Mouse (Mus musculus) neural tube, embryonic 12.5 days (tissue): ENCODE measurements around the gene Tceal1. TPM values are rescaled to one million over a fixed set of nuclear protein-coding genes. Genes with fewer than 3 reads are reported as not detected.

Experiments
- ATAC-seq: fragments of 200-750 bp; cut with Nextera tagmentation; 2 replicates; pipeline ENCODE4 v1.8.0; 2017; ENCODE audit warnings: low read depth, mild to moderate bottlenecking, moderate TSS enrichment, moderate library complexity; ENCODE audit not compliant: low FRiP score
- H3K27ac ChIP-seq: fragments of 300-500 bp; sonication (generic); 2 replicates; pipeline ENCODE4 v1.5.1; 2016
- H3K27me3 ChIP-seq: fragments of 300-500 bp; sonication (generic); replicated peaks from 2 replicates; pipeline ENCODE4 v1.6.1; 2016; ENCODE audit warnings: mild to moderate bottlenecking
- H3K36me3 ChIP-seq: fragments of 300-500 bp; sonication (generic); 2 replicates; pipeline ENCODE4 v1.6.1; 2016; ENCODE audit warnings: mild to moderate bottlenecking
- H3K4me1 ChIP-seq: fragments of 300-500 bp; sonication (generic); 2 replicates; pipeline ENCODE4 v1.6.1; 2016
- H3K4me2 ChIP-seq: fragments of 300-500 bp; sonication (generic); replicated peaks from 2 replicates; pipeline ENCODE4 v1.6.1; 2016; ENCODE audit warnings: mild to moderate bottlenecking
- H3K4me3 ChIP-seq: fragments of 300-500 bp; sonication (generic); 2 replicates; pipeline ENCODE4 v1.5.1; 2016
- H3K9ac ChIP-seq: fragments of 300-500 bp; sonication (generic); 2 replicates; pipeline ENCODE4 v1.6.1; 2016; ENCODE audit warnings: mild to moderate bottlenecking
- H3K9me3 ChIP-seq: fragments of 300-500 bp; sonication (generic); 2 replicates; pipeline ENCODE4 v1.6.1; 2016; ENCODE audit warnings: mild to moderate bottlenecking
- WGBS: fragments of 180-500 bp; shearing (Covaris S2); methylation state at CpG from one replicate; pipeline ENCODE4 v1.1.7; 2016; 5-methylcytosine and 5-hydroxymethylcytosine counted together
- polyA plus RNA-seq: library from polyadenylated mRNA; unstranded; fragments of >200 nt; fragmentation: Nextera tagmentation; extraction: Ambion mirVana; gene quantifications from 2 replicates; pipeline ENCODE4 v1.2.1, GENCODE M21; 2016

The Tceal1 gene
- polyA plus RNA-seq, 1 experiment from 2014 or later, result 12.2 TPM

DNA sequence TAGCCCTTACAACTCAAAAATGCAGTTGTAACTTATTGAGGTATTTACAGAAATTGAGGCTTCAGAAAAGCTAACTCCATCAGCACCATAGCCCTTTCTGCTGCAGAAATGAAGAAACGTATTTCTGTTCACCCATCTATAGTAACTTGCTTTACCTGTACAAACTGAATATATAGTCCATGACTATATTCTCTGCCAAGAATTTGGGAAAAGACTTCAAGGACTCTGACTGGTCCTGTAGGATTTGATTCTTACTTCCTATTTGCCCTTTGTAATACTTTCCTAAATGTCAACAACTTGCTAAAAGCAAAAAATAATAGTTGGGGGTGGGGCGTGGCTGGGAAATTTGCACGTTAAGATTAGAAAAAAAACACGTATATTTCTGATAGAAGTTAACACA, 24.2 kb downstream of the Tceal1 start:
- Histone ChIP-seq H3K9ac (no peak overlapping the region), H3K27ac (no peak overlapping the region), H3K27me3 (no peaks in the 10 kb centered on the region), H3K4me1 (no peaks in the 10 kb centered on the region), H3K4me3 (no peak overlapping the region), H3K9me3 (no peaks in the 10 kb centered on the region), H3K4me2 (no peak overlapping the region), H3K36me3 (peaks cover 6% of the 10 kb centered on the region; the same call in 1 of the 2 replicates)
- no peak for ATAC-seq
- 92% methylated on average over 4 of the region's 4 CpGs for whole genome bisulfite sequencing

DNA sequence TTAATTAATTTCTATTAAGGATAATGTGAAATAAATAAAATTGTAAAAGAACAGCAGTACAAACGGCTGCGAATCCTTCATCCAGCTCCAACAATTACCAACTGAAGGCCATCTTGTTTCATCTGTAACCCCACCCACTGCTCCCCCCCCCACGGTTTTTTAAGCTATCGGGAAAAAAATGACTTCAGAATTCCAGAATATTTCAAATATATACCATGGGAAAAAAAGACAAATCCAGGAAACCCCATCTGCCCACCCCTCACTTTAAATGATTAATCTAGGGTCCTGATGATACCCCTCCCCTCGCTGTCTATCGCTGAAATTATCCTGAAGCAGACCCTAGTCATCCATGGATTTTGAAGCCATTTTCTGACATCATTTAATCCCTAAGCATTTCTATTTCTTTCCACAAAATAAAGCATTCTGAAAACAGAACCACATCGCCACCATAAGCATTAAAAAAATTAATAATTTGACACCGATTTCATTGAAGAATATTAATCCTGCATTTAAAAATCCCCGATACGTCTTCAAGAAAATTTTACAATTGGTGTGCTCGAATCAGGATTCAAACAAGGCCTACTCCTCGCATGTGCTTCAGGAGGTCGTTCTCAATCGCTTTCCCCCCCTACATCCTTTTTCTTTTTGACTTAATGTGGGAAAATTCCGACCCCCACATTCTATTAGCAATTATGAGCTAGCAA, 32.5 kb downstream of the Tceal1 start:
- ATAC-seq, result no peak
- Histone ChIP-seq H3K36me3 (no peaks in the 10 kb centered on the region), H3K4me3 (peak overlapping the region; percentile 46), H3K27me3 (no peaks in the 10 kb centered on the region), H3K27ac (no peak overlapping the region), H3K4me1 (peaks cover 3% of the 10 kb centered on the region; the same call in 1 of the 2 replicates), H3K4me2 (peak overlapping the region; percentile 52), H3K9ac (peak overlapping the region; percentile 60), H3K9me3 (no peaks in the 10 kb centered on the region)
- WGBS, result 21% methylated on average over 15 of the region's 15 CpGs

DNA sequence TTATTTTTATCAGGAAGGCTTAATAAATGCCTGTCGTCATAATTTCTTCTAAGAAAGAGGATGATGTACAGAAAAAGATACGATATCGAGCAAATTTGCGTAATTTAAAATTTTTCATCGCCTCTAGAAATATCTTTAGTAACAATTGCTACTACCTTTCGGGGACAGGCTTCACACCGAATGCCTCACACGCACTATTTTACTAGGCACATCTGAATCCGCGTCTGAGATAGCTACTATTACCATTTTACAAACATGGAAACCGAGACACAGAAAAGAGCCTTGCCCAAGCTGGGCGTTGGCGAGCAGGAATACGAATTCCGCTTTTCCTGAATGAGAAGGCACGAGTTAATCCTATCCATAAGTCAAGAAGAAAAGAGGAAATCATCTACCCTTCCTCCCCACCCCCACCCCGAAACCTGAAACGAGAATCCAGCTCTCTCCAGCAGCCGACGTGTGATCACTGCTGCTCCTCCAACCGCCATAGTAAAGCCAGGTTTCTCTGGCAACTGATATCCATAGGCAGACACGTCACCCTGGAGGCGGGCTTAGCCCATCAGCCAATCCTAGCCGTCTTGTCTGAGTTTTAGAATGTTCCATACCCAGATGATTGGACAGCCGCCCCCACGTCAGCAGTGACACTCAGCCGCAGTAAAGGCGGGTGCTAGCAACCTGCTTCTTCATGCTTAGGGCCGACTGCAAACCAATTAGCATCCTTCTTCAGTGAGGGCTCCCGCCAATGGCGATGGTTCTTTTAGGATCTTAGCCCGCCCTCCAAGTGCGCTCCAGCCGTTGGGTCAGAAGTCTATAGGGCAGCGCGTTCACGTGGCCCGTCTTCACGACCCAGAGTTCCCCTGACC, 33.2 kb downstream of the Tceal1 start:
- no peaks in the 10 kb centered on the region for H3K36me3 ChIP-seq
- WGBS, result 24% methylated on average over 39 of the region's 39 CpGs

DNA sequence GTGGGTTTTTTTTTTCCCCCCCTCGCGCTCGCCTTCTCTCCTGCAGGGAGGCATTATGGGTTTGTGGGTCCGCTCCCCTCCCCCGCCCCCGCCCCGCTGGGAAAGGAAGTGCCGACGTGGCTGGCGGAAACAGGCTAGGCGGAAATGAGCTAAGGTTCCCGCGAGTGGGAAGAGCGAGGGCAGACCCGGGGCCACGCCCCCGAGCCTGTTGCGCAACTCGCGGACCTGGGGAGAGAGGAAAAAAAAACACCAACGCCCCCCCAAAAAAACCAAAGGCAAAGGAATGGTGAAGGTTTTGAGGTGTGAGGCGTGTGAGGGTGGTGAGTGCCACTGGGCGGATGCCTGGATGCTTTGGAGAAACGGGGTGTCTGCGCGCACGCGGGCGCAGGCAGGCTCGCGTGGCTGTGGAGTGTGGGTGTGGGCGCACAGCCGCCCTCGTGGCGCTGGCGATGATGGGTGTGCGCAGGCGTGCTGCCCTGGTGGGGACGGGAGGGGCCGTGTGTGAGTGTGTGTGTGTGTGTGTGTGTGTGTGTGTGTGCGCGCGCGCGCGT, 33.9 kb downstream of the Tceal1 start:
- peak overlapping the region; percentile 53 for H3K9ac ChIP-seq
- no peaks in the 10 kb centered on the region for H3K27me3 ChIP-seq
- H3K4me2 ChIP-seq, result peak overlapping the region; percentile 57
- no peaks in the 10 kb centered on the region for H3K9me3 ChIP-seq
- peaks cover 3% of the 10 kb centered on the region; the same call in 1 of the 2 replicates for H3K4me1 ChIP-seq
- H3K36me3 ChIP-seq, result no peaks in the 10 kb centered on the region
- peak overlapping the region; percentile 59 for H3K27ac ChIP-seq
- WGBS, result 32% methylated on average over 44 of the region's 46 CpGs
- peak; percentile 66 for ATAC-seq
- H3K4me3 ChIP-seq, result peak overlapping the region; percentile 39

More for the DNA sequence above, 33.2 kb downstream of the Tceal1 start:
- H3K27me3 ChIP-seq, result no peaks in the 10 kb centered on the region
- peak overlapping the region; percentile 60 for H3K9ac ChIP-seq
- no peak overlapping the region for H3K27ac ChIP-seq
- no peaks in the 10 kb centered on the region for H3K9me3 ChIP-seq
- peak overlapping the region; percentile 46 for H3K4me3 ChIP-seq
- ATAC-seq, result peak; percentile 98
- H3K4me2 ChIP-seq, result peak overlapping the region; percentile 52
- peaks cover 3% of the 10 kb centered on the region; the same call in 1 of the 2 replicates for H3K4me1 ChIP-seq

DNA sequence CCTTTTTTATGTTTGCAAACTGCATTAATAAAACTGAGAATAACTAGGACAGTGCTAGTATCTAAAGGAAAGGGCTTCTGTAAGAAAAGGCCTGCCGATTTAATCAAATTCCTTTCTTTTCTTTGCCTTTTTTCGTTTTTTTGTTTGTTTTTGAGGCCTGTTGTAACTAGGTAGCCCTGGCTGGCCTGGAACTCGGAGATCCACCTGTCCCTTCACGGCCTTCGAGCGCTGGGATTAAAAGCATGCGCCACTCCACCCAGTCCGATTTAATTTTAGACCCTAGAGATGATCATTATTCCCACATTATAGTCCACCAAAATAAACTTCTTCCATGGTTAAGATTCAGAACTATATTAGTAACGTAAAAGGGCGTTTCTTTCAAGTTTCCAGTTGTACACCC, 34.5 kb downstream of the Tceal1 start:
- H3K9me3 ChIP-seq, result no peaks in the 10 kb centered on the region
- H3K27ac ChIP-seq, result peak overlapping the region; percentile 59; the same call in 1 of the 2 replicates
- peak overlapping the region; percentile 39 for H3K4me3 ChIP-seq
- 23% methylated on average over 10 of the region's 10 CpGs for WGBS
- no peak for ATAC-seq
- peak overlapping the region; percentile 57 for H3K4me2 ChIP-seq
- H3K36me3 ChIP-seq, result no peaks in the 10 kb centered on the region
- H3K27me3 ChIP-seq, result no peaks in the 10 kb centered on the region
- H3K9ac ChIP-seq, result peak overlapping the region; percentile 53
- H3K4me1 ChIP-seq, result peaks cover 3% of the 10 kb centered on the region; the same call in 1 of the 2 replicates

DNA sequence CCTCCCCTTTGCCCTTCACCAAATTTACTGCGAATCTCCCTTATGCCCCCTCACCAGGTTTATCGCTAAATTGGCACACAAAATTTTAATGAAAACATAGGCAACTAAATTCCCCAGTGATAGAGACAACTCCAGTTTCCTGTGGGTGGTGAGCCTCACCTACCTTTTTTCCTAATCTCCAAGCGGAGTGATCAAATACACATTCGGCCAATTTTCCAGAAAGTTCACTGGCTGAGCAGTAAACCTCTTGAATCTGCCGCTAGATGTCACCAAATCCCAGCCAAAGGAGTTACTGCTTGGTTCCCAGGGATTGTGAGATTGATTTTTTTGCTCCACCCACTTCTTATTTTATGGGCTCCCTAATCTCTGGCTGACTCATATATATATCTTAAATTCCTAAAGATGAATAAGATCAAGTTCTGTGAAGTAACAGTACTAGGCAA, 34.9 kb downstream of the Tceal1 start:
- H3K9ac ChIP-seq, result 0 out of 2 replicates have a peak overlapping the region, but pooled peaks have one; percentile 53
- H3K27ac ChIP-seq, result 0 out of 2 replicates have a peak overlapping the region, but pooled peaks have one; percentile 59
- H3K4me3 ChIP-seq, result no peak overlapping the region
- peak overlapping the region; percentile 57 for H3K4me2 ChIP-seq
- ATAC-seq, result no peak
- peaks cover 3% of the 10 kb centered on the region; the same call in 1 of the 2 replicates for H3K4me1 ChIP-seq
- H3K9me3 ChIP-seq, result no peaks in the 10 kb centered on the region
- no peaks in the 10 kb centered on the region for H3K36me3 ChIP-seq
- no peaks in the 10 kb centered on the region for H3K27me3 ChIP-seq
- WGBS, result 26% methylated on average over 5 of the region's 5 CpGs

DNA sequence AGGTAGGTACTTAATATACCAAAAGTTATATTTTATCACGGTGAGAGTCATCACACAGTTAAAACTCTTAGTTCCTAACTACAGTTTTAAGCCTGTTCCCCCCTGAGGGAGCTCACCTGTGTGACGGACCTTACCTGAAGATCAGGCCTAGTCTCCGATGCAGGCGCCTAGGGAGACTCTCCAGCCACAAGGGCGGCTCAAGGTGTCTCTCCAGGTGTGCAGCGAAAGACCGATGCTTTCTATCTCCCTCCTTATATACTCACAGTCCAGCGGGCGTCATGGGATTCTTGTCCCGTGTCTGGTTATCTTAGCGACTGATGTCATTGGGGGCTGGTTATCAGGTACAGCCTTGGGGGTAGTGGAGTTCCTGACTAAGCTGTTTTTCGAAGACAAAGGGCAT, 35.7 kb downstream of the Tceal1 start, which contains the start of gene Morf4l2:
TSS of gene Morf4l2 (minus strand) at position 232 of the 400 bp plus-strand sequence.
- Histone ChIP-seq H3K4me2 (peak within 1 kb of the TSS; percentile 57), H3K36me3 (no peaks in the 10 kb centered on the region), H3K27ac (0 out of 2 replicates have a peak within 1 kb of the TSS, but pooled peaks have one; percentile 59), H3K9ac (0 out of 2 replicates have a peak within 1 kb of the TSS, but pooled peaks have one; percentile 53), H3K4me3 (no peak within 1 kb of the TSS), H3K9me3 (no peaks in the 10 kb centered on the region), H3K27me3 (no peaks in the 10 kb centered on the region), H3K4me1 (peaks cover 3% of the 10 kb centered on the region; the same call in 1 of the 2 replicates)
- ATAC-seq, result no peak
- 88% methylated on average over 12 of the region's 12 CpGs for WGBS

DNA sequence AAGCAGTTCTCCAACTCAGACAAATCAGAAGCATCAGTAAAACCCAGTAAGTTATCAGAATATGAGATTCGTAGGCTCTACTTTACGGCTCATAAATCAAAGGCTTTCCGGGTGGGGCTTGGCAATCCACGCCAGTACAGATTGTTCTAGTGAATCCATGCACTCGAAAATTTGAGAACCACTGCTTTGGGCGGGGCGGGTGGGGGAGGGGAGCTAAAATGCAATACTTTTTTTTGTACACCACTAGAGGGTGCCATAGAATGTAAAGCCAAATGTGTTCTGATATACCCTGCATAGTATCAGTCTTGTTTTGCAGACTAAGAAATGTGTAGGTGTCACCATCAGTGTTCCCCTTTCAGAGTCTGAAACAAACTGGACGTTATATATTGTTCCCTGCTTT, 36.9 kb downstream of the Tceal1 start:
- no peaks in the 10 kb centered on the region for H3K36me3 ChIP-seq
- H3K9ac ChIP-seq, result no peak overlapping the region
- H3K4me3 ChIP-seq, result no peak overlapping the region
- H3K27me3 ChIP-seq, result no peaks in the 10 kb centered on the region
- H3K4me1 ChIP-seq, result no peaks in the 10 kb centered on the region
- 77% methylated on average over 8 of the region's 8 CpGs for WGBS
- no peak for ATAC-seq
- no peaks in the 10 kb centered on the region for H3K9me3 ChIP-seq
- no peak overlapping the region for H3K27ac ChIP-seq
- H3K4me2 ChIP-seq, result no peak overlapping the region

DNA sequence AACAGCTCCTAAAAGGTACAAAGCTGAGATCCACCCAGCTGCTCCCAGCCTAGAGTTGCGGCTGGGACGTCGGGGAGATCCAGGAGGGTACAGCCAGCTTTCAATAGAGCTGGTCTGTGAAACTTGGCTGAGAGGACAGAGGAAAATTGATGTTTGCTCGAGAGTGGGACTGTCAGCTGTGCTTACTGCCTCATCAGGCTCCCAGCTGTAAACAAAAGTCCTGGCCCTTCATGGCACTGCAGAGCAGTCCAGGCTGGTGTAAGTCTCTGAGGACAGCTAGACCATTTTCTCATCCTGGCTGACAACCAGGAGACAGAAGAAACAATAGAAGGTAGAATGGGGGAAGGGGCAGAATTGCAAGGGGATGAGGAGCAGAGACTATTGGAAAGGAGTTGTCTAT, 41.5 kb downstream of the Tceal1 start:
- Histone ChIP-seq H3K9ac (no peak overlapping the region), H3K27ac (no peak overlapping the region), H3K27me3 (no peaks in the 10 kb centered on the region), H3K36me3 (no peaks in the 10 kb centered on the region), H3K4me3 (no peak overlapping the region), H3K9me3 (no peaks in the 10 kb centered on the region), H3K4me2 (no peak overlapping the region), H3K4me1 (no peaks in the 10 kb centered on the region)
- 75% methylated on average over 4 of the region's 4 CpGs for WGBS
- ATAC-seq, result no peak

DNA sequence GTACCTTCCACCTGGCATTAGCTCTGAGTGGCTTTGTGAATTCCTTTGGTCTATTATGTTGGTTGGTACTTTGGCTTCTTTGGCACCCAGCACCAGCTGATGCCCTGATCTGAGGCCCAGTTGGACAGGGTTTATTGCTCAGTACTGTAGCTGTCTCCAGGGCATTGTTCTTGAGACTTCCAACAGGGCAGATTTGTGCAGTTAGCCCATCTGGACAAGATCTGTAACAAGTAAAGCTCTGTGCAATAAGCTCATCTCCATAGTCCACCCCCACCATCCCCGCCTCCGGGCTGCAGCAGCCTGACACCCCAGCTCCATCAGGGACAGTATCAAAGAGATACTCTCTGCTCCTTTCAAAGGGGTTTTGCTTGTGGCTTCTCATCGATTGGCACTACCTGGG, 47.7 kb downstream of the Tceal1 start:
- 94% methylated on average over 3 of the region's 3 CpGs for WGBS
- no peak for ATAC-seq
- H3K4me2 ChIP-seq, result no peak overlapping the region
- no peak overlapping the region for H3K4me3 ChIP-seq
- no peak overlapping the region for H3K9ac ChIP-seq
- H3K4me1 ChIP-seq, result no peaks in the 10 kb centered on the region
- no peaks in the 10 kb centered on the region for H3K9me3 ChIP-seq
- no peaks in the 10 kb centered on the region for H3K27me3 ChIP-seq
- H3K27ac ChIP-seq, result no peak overlapping the region
- H3K36me3 ChIP-seq, result no peaks in the 10 kb centered on the region
